Mouse (Mus musculus) lung, adult 2 months (tissue): ENCODE data around the gene Nkiras2.

ENCODE experiments used
- CTCF ChIP-seq: fragments of 200-500 bp; IDR thresholded peaks from 2 replicates; pipeline ENCODE4 v1.5.1; 2011; ENCODE audit warnings: mild to moderate bottlenecking, low read length, control low read depth; ENCODE audit not compliant: insufficient read depth
- POLR2A ChIP-seq: fragments of 200-500 bp; IDR thresholded peaks from 2 replicates; pipeline ENCODE4 v1.6.1; 2011; ENCODE audit warnings: low read depth, mild to moderate bottlenecking, control low read depth, low read length, borderline replicate concordance; ENCODE audit errors: extremely low read depth

DNA sequence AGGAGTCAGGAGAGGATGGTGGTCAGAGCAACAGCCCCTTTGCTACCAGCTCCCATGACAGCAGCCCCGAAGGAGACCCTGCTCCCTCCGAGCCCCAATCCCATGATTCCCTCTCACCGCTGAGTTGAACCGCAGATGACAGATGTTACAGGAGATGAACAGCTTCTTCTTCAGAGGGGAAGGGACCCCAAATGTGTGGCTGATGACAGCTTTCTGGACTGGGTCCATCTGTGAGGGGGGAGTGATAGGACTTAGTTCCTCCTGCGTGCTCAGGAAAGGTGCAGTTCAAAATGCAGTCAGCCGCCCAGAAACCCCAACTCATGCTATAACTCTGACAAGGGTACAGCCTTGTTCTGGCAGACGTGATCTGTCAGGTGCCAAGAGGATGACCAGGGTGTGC lies 15.5 kb downstream of the Nkiras2 start:
- TF ChIP-seq CTCF (no peak), POLR2A (no peak)
